Mouse (Mus musculus) olfactory bulb, adult 2 months (tissue): Measurements from ENCODE around the gene Ddah1. TPM values are rescaled to one million over a fixed set of nuclear protein-coding genes. Genes with fewer than 3 reads are reported as not detected.

ENCODE experiments used
- H3K27ac ChIP-seq: fragments of 200-500 bp; 2 replicates; pipeline ENCODE4 v1.5.1; 2012; ENCODE audit warnings: low read depth, low read length; ENCODE audit not compliant: insufficient read depth
- H3K4me1 ChIP-seq: fragments of 200-500 bp; 2 replicates; pipeline ENCODE4 v1.6.1; 2012; ENCODE audit warnings: low read length; ENCODE audit not compliant: control insufficient read depth, insufficient read depth
- H3K4me3 ChIP-seq: fragments of 200-500 bp; 2 replicates; pipeline ENCODE4 v1.5.1; 2012; ENCODE audit warnings: mild to moderate bottlenecking, low read depth, low read length, moderate library complexity; ENCODE audit not compliant: insufficient read depth
- CTCF ChIP-seq: fragments of 200-500 bp; IDR thresholded peaks from 2 replicates; pipeline ENCODE4 v1.5.1; 2012; ENCODE audit warnings: low read depth, mild to moderate bottlenecking, low read length, moderate library complexity; ENCODE audit not compliant: insufficient read depth
- POLR2A ChIP-seq: fragments of 200-500 bp; IDR thresholded peaks from 2 replicates; pipeline ENCODE4 v1.6.1; 2012; ENCODE audit warnings: mild to moderate bottlenecking, low read depth, low read length, moderate library complexity; ENCODE audit not compliant: insufficient read depth
- WGBS: fragments of 180-500 bp; shearing (Covaris S2); methylation state at CpG from one replicate; pipeline ENCODE4 v1.1.7; 2018; 5-methylcytosine and 5-hydroxymethylcytosine counted together
- polyA plus RNA-seq: library from polyadenylated mRNA; stranded (reverse); fragments of >200 nt; gene quantifications from 2 replicates; pipeline ENCODE4 v1.2.4, GENCODE M21; 2012; ENCODE audit warnings: low replicate concordance; ENCODE audit not compliant: missing spikeins, insufficient read depth, insufficient read length

Ddah1 gene
- polyA plus RNA-seq, 1 experiment: not detected

DNA sequence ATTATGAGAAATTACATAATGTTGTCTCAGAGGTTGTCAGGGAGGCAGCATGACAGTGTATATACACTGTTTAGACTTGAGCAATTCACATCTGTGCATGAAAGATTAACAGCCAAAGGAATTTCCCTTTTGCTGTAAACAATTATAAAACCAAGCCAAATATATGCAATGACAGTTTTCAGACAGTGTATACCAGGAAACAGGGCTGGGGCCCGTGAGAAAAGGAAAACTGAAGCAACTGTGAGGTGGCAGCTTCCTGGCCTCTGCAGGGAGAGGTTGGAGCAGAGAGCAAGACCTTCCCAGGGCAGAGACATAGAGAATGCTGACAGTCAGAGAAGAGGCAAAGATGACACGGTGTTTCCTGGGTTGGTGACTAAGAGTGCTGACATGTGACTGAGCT, 62.0 kb downstream of the Ddah1 start:
- H3K4me1 ChIP-seq: 0 out of 2 replicates have a peak, but pooled peaks cover 2% of the 10 kb centered on the region
- no peak overlapping the region for H3K27ac ChIP-seq
- TF ChIP-seq POLR2A (no peak), CTCF (no peak)
- no peak overlapping the region for H3K4me3 ChIP-seq
- WGBS: 76% methylated on average over 2 of the region's 2 CpGs

DNA sequence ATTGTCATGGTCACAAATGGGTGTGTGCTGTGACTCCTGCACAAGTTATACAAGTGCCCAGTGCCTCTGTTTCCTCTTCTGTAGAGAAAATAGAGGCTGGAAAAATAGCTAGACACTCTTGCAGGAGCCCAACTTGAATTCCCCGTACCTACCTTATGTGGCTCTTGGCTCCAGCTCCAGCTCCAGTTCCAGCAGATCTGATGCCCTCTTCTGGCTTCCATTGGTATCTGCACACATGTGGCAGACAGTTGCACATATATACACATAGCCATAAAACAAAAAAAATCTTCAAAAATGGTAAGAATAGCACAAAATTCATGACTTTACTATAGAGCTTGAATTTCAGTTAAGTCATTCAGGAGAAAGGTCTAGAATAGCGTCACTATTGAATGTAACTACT, 62.5 kb downstream of the Ddah1 start:
- no peak for TF ChIP-seq POLR2A
- no peak for TF ChIP-seq CTCF
- WGBS: 97% methylated on average over 2 of the region's 2 CpGs
- H3K27ac ChIP-seq: no peak overlapping the region
- no peak overlapping the region for H3K4me3 ChIP-seq
- H3K4me1 ChIP-seq: 0 out of 2 replicates have a peak, but pooled peaks cover 2% of the 10 kb centered on the region

DNA sequence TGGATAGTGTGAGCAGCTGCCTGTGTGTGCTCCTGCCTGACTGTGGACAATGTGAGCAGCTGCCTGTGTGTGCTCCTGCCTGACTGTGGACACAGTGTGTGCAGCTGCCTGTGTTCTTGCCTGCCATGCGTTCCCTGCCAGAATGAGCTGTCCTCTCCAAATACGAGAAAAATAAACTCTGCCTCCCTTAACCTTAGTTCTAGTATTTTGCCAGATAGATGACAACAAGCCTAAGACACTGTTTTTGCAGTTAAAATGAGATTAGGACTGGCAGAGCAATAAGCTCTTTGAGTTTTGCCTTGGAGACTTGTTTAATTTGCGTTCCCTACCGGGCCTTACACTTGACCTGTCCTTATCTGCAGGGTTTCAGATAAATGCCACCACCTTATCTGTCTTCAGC, 63.7 kb downstream of the Ddah1 start:
- Histone ChIP-seq H3K27ac (no peak overlapping the region; the same call in 1 of the 2 replicates), H3K4me1 (0 out of 2 replicates have a peak, but pooled peaks cover 2% of the 10 kb centered on the region), H3K4me3 (no peak overlapping the region)
- TF ChIP-seq CTCF: no peak
- TF ChIP-seq POLR2A: no peak
- 86% methylated on average over 4 of the region's 4 CpGs for WGBS

DNA sequence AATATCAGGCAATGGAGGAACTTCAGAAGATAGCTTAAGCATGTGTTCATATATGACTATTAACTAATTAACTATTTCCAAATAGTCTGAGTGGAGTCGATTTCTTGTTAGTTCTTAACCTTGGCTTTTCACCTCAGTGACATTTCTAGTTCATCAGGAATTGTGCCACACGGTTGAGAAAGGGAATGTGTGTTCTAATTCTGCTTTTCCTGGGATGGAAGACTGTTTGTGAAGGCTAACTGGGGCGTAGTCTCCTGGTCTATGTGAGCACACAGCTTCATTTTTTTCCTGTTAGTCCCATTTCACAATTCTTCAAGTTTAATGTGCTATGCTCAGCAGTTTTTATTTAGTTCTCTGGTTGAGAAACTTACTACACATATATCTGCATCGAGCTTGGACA, 65.2 kb downstream of the Ddah1 start:
- Histone ChIP-seq H3K4me3 (no peak overlapping the region), H3K4me1 (no peaks in the 10 kb centered on the region), H3K27ac (no peak overlapping the region)
- no peak for TF ChIP-seq POLR2A
- TF ChIP-seq CTCF: no peak
- WGBS: 82% methylated on average over 4 of the region's 4 CpGs

DNA sequence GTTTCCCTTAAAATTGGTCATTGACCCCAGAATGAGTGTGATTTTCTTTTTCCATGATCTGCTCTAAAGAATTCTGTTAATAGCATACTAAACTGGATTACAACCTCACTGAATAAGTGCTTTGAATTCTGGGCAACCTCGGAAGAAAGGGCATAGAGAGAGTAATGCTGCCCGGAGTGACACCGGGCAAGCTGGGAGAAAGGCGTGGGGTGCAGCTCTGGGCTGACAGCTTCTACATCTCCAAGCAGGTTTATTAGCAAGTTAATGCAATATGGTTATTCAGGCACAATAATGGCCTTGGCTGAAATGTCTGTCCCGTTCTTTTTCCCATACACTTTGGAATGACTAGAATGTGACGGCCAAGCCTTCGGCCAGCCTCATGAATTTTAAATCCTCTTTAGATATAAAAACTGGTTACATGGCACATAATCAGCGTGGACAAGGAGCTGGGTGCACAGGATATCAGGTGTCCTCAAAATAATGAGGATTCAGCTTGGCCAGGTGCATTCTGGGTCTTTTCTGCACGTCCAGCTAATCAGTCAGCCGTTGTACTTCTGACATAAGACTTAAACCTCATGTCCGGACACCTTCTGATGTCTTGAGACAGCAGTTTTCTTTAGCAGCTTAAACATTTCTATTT, 67.1 kb downstream of the Ddah1 start:
- TF ChIP-seq POLR2A (no peak), CTCF (no peak)
- Histone ChIP-seq H3K4me1 (no peaks in the 10 kb centered on the region), H3K4me3 (no peak overlapping the region), H3K27ac (no peak overlapping the region)
- WGBS: 65% methylated on average over 11 of the region's 11 CpGs

DNA sequence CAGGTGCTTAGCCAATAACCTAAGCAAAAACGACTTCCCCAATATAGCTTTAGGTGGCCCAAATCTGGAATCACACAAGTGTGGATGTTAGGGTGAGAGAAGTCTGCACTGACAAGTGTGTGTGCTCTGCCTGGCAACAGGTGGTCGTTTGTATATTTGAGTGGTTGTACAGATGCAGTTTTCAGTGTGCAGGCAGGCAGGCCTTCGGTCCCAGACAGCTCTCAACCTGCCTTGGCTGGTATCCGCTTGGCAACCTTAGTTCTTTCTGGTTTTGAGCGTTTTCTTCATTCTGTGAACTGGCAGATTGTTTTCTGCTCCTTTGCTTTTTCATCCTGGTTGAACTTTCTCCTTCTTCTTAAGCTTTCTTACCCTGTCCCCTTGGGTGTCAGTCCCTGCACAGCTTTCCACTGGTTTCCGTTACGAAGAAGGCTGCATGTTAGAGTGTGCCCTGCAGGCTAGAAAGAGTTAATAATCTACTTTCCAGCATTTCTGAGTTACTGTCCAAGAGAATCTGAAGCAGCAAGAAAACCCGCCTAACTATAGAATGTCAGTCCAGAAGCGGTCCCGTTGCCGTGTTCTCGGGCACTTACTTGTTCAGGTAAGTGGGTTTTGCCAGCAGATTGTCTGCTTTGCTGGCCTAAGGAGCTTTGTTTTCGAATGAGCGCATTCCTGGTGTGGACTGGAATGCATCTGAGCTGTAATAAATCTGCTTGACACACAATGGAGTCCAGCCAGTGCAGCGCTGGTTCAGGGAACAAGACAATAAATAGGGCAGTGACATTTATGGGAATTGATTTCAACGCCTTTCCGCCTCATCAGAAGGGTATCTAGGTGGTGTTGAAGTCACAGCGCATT, 68.9 kb downstream of the Ddah1 start:
- no peak for TF ChIP-seq POLR2A
- no peak for TF ChIP-seq CTCF
- no peak overlapping the region for H3K27ac ChIP-seq
- WGBS: 55% methylated on average over 18 of the region's 18 CpGs
- no peak overlapping the region for H3K4me3 ChIP-seq
- H3K4me1 ChIP-seq: no peaks in the 10 kb centered on the region

DNA sequence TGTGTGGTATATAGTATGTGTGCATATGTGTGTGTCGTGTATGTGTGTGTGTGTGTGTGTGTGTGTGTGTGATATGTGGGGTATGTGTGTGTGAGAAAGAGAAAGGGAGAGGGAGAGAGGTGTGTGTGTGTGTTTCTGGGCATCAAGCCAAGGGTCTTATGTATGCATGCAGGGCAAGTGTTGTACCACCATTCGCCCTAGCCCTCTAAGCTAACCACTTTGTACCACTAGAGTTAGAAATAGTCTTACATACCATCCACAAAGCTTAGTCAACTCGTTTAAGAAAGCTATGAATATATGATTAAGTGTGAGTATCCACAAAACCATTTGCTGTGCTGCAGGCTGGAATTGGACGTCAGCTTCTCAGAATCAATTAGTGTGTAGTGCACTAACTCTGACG, 70.4 kb downstream of the Ddah1 start:
- Histone ChIP-seq H3K4me1 (no peaks in the 10 kb centered on the region), H3K27ac (no peak overlapping the region), H3K4me3 (no peak overlapping the region)
- TF ChIP-seq POLR2A: no peak
- TF ChIP-seq CTCF: no peak
- 53% methylated on average over 5 of the region's 5 CpGs for WGBS

DNA sequence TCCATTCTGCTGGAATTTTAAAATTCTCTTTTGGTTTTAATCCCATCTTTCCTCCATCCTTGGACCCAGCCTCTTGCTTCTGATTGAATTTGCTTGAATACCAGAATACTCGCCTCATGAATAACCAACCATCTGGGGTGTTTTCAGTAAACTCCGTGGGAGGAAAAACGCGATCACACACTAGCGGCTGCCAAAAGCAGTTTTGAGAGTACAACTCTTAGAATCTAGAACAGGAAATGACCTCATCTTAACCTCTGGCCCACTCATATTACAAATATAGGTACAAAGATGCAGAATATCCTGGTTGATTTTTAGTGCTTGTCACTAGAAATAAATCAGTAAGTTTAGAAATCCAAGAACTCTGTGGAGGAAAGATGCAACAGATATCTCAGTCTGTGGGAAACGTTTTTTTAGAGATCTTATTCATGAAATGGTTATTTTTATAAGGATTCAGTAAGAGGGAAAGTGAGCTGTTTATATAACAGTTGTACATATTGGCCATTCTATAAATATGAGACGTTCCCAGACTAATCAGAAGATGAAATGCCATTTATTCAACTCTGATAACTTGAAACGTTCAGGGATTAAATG, 75.6 kb downstream of the Ddah1 start:
- no peak for TF ChIP-seq CTCF
- TF ChIP-seq POLR2A: no peak
- H3K27ac ChIP-seq: no peak overlapping the region
- H3K4me1 ChIP-seq: peaks cover 2% of the 10 kb centered on the region; the same call in 1 of the 2 replicates
- 15% methylated on average over 8 of the region's 8 CpGs for WGBS
- H3K4me3 ChIP-seq: no peak overlapping the region

DNA sequence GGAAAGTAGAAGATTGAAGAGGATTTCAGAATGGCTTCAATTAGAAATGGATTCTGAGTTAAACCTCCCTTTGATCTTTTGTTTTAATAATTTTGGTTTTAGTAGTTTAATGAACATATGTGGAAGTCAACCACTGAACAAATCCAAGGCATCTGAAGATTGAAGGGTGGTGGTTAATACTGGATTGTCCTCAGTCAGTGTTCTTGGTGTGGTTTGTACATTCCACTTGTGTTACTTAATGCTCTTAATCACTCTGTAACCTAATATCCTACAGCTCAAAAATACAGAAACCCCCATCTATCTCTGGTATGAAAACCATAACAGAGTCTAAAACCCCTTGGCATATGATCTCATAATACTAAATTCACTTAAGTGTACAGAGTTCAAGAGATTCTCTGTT, 79.8 kb downstream of the Ddah1 start:
- no peak overlapping the region for H3K4me3 ChIP-seq
- H3K4me1 ChIP-seq: peaks cover 2% of the 10 kb centered on the region; the same call in 1 of the 2 replicates
- TF ChIP-seq POLR2A (no peak), CTCF (no peak)
- H3K27ac ChIP-seq: no peak overlapping the region
